Mouse (Mus musculus) left cerebral cortex, adult 2 months (tissue): ENCODE results near the gene Siae. TPM values are rescaled to one million over a fixed set of nuclear protein-coding genes. Genes with fewer than 3 reads are reported as not detected.
A peak's percentile ranks its signal among the peaks of the same experiment; 100 is the strongest.

Source experiments
- DNase-seq, 2 experiments: peaks; one replicate each; pipeline ENCODE4 v3.0.0; 2021 to 2022; ENCODE audit warnings: low spot score in 2 of 2, mixed read lengths in 1 of 2; ENCODE audit errors: extremely low spot score in 1 of 2
- H3K27ac ChIP-seq: fragments of 200-600 bp; 2 replicates; pipeline ENCODE4 v1.8.1; 2022
- H3K4me3 ChIP-seq: fragments of 200-600 bp; 2 replicates; pipeline ENCODE4 v1.8.1; 2022
- CTCF ChIP-seq: fragments of 200-600 bp; IDR thresholded peaks from 2 replicates; pipeline ENCODE4 v1.8.1; 2022; ENCODE audit warnings: antibody characterized with exemption, mild to moderate bottlenecking, moderate library complexity
- intact Hi-C: fragments of 180-260 bp; cut with DNase I; formaldehyde crosslinking; loops from one replicate; pipeline ENCODE4 v1.15.1; 2025
- long read RNA-seq, 2 experiments: library from polyadenylated mRNA; stranded (forward); transcript quantifications; one replicate each; pipeline ENCODE4 v2.0.0; 2021; ENCODE audit warnings: borderline mapping rate in 2 of 2
- total RNA-seq, 2 experiments: library from RNA; stranded (reverse); gene quantifications; 2 replicates each; pipeline ENCODE4 v1.2.3; 2021

Siae gene
- 10 to 100 TPM; 17.1 to 18.8 TPM for total RNA-seq
- long read RNA-seq, experiment 1, full-length matches to known transcripts = 11 of 20 reads
- long read RNA-seq, experiment 1, partial matches to known transcripts = 1 of 20 reads
- long read RNA-seq, experiment 1, other reads (novel, unspliced or antisense) = 8 of 20 reads
- long read RNA-seq, experiment 2, full-length matches to known transcripts = 8 of 16 reads
- long read RNA-seq, experiment 2, partial matches to known transcripts = 2 of 16 reads
- long read RNA-seq, experiment 2, other reads (novel, unspliced or antisense) = 6 of 16 reads

- H3K4me3 ChIP-seq = 0 out of 2 replicates have a peak within 1 kb of the TSS, but pooled peaks have one; percentile 4
- intact Hi-C loops = loop anchor here (10.0 kb wide), 1 partner anchor 270 kb away; no protein-coding TSS in a partner anchor
- H3K27ac ChIP-seq = peak within 1 kb of the TSS; percentile 85
- DNase-seq = no peak
- no peak for TF ChIP-seq CTCF
Observed at GRCm38 (mm10) chr9:37554838-37555748, at the start of gene Siae. Gene Siae, plus strand, starts transcription at chr9:37555698.

DNA sequence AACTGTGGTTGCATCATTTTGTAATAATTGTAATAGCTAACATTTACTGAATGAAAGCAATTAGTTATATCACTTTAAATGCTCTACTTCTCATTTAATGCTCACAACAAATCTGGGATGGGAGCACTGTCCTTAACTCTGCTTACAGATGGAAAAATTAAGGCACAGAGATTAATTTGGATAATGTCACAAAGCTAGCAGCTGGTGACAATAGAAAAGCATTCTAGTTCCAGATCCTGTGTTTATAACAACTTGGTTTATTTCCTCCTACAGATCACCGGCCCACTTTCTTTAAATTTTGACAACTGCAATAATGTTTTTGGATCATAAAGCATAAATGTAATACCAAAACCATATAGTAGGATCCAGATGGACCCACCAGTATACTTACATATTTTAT is 49.5 kb upstream of the Siae start:
- Histone ChIP-seq H3K4me3 (no peak overlapping the region), H3K27ac (no peak overlapping the region)
- TF ChIP-seq CTCF = no peak
- intact Hi-C loops = no loop called here
- no peak for DNase-seq

DNA sequence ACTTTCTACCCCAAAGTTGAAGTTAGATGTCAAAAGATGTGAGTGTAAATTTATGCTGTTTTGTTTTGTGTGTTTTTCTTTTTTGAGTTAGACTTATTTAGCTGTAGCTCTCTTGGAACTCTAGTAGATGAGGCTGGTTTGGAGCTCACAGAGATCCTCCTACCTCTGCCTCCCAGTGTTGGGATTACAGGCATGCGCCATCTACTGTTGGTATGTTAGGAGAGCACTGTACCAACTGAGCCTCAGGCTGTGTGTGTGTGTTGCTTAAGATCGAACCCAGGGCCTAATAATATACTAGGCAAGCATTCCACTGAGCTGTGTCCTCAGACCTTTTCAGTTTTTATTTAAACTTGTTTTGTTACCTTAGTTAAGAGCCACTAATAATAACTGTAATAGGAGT is 43.4 kb upstream of the Siae start:
- Histone ChIP-seq H3K27ac (no peak overlapping the region), H3K4me3 (no peak overlapping the region)
- TF ChIP-seq CTCF = peak; percentile 30
- intact Hi-C loops = no loop called here
- no peak for DNase-seq

DNA sequence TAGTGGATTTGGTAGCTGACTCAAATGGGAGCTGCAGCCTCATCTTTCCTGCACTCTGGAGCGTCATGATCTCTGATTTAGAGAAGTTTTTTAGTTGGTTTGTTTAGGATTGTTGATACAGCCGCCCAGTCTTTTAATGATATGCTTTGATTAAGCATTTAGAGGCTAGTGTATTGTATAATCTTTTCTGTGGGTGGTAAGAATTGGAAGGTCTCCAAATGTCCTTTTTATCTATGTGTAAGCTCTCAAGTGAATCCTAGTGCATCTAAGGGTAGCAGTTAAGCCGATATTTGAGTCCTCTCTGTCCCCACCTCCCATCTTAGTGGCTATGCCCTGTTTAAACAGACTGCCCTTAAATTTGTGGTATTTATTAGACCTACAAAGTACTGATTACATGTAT is 41.0 kb upstream of the Siae start:
- intact Hi-C loops = no loop called here

GRCm38 (mm10) chr9:37517467-37517866 is 38.0 kb upstream of the Siae start:
- Histone ChIP-seq H3K27ac (peak overlapping the region; percentile 61), H3K4me3 (no peak overlapping the region)
- DNase-seq = no peak
- intact Hi-C loops = no loop called here
- TF ChIP-seq CTCF = no peak

More for the DNA sequence above, 41.0 kb upstream of the Siae start:
- no peak for TF ChIP-seq CTCF
- Histone ChIP-seq H3K27ac (peak overlapping the region; percentile 73), H3K4me3 (no peak overlapping the region)
- no peak for DNase-seq

DNA sequence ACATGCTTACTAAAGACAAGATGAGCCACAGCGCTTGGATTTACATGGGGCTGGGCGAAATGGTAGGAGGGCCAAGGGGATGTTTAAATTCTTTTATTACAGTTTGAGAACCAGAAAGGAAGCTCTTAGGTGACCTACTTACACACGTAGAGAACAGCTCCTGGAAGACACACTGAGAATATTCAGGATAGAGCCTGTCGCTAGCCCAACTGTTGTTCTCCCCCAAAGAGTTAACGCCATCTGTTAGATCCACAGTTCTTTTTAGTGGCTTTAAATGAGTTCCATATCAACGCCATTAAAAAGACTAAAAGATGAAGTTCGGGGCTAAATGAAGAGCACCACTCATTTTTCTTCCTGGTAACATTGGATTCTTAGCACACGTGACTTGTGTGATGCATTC is 36.5 kb upstream of the Siae start:
- no peak for DNase-seq
- H3K27ac ChIP-seq = peak overlapping the region; percentile 61
- intact Hi-C loops = no loop called here
- no peak overlapping the region for H3K4me3 ChIP-seq
- TF ChIP-seq CTCF = no peak

DNA sequence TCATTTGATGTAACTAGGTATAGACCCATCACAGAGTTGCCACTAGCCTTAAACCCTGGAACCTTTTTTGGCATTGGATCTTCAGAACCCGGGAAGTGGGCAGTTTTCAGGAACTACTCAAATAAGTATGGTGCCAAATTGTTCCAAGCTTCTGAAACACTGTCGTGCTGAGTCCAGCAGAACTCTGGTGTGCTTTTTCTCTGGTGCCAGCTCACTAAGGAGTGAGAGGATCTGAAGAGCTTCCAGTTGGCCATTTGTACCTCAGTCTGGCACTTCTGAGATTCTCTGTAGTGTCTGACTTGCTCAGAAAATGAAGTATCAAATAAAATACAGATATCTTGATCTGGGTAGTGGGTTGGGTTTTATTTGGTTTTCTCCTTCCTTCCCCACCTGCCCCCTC is 35.5 kb upstream of the Siae start:
- peak overlapping the region; percentile 61; the same call in 1 of the 2 replicates for H3K27ac ChIP-seq
- no peak for DNase-seq
- intact Hi-C loops = no loop called here
- TF ChIP-seq CTCF = no peak
- H3K4me3 ChIP-seq = no peak overlapping the region

- Histone ChIP-seq H3K4me3 (no peak overlapping the region), H3K27ac (no peak overlapping the region)
- intact Hi-C loops = no loop called here
- DNase-seq = no peak
- no peak for TF ChIP-seq CTCF
Observed at GRCm38 (mm10) chr9:37525461-37525860, 30.0 kb upstream of the Siae start.

- Histone ChIP-seq H3K27ac (peak overlapping the region; percentile 45), H3K4me3 (peak overlapping the region; percentile 36)
- intact Hi-C loops = no loop called here
- no peak for DNase-seq
- TF ChIP-seq CTCF = peak; percentile 47
Observed at GRCm38 (mm10) chr9:37526443-37527395, 28.8 kb upstream of the Siae start.

DNA sequence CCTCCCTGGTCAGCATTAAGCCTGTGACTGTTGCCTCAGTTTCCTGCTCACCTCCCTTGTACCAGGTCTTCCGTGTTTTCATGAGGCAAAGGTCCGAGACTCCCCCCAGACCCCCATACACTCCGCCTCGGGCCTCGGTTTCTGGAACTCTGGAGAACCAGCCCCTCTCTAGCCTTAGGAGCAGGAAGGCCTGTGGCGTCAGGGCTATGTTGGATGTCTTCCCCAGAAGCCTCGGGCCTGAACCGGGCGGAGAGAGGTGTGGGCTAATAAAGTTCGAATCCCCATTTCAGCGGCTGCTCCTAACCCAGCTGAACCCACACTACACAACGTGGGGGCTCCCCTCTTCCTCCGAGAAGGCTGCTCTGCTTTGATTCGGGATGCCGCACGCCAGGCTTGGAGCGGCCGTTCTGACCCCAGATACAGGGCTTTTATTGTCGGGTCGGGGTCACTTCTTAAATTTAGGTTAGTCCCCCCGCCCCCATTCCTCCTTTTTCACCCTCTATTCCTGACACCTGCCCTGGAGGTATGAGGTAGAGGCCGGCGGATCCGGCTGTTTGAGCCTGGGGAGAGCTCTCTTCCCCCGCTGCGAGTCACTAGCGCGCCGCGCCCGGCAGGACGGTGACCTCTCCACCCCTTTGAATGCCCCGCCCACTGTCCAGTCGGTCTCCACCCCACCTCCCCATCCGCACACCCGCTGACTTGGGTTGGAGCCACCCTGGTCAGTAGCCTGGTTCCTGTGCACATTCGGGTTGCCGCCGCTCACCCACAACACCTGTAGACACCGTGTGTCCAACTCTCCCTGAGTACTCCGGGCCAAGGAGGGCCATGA is 27.9 kb upstream of the Siae start, which contains the start of gene Esam:
TSS of gene Esam (plus strand) at position 683 of the 829 bp plus-strand sequence.
- Histone ChIP-seq H3K27ac (peak within 1 kb of the TSS; percentile 84), H3K4me3 (peak within 1 kb of the TSS; percentile 42)
- intact Hi-C loops = no loop called here
- DNase-seq = no peak
- no peak for TF ChIP-seq CTCF
